Mouse (Mus musculus) midbrain, embryonic 16.5 days (tissue): ENCODE measurements around the gene Galntl6. TPM values are rescaled to one million over a fixed set of nuclear protein-coding genes. Genes with fewer than 3 reads are reported as not detected.

Experiments
- ATAC-seq: fragments of 200-750 bp; cut with Nextera tagmentation; 2 replicates; pipeline ENCODE4 v1.8.0; 2017; ENCODE audit warnings: moderate TSS enrichment
- H3K27ac ChIP-seq: fragments of 300-500 bp; sonication (generic); 2 replicates; pipeline ENCODE4 v1.5.1; 2014; ENCODE audit warnings: mild to moderate bottlenecking, low read length, mixed read lengths
- H3K27me3 ChIP-seq: fragments of 300-500 bp; sonication (generic); 2 replicates; pipeline ENCODE4 v1.6.1; 2014; ENCODE audit warnings: low read depth, low read length, mixed read lengths; ENCODE audit not compliant: control insufficient read depth, insufficient read depth
- H3K36me3 ChIP-seq: fragments of 300-500 bp; sonication (generic); 2 replicates; pipeline ENCODE4 v1.6.1; 2014; ENCODE audit warnings: mild to moderate bottlenecking, low read length, moderate library complexity, mixed read lengths; ENCODE audit not compliant: control insufficient read depth, insufficient read depth
- H3K4me1 ChIP-seq: fragments of 300-500 bp; sonication (generic); 2 replicates; pipeline ENCODE4 v1.6.1; 2014; ENCODE audit warnings: mild to moderate bottlenecking, low read length, mixed read lengths; ENCODE audit not compliant: control insufficient read depth, insufficient read depth
- H3K4me2 ChIP-seq: fragments of 300-500 bp; sonication (generic); 2 replicates; pipeline ENCODE4 v1.6.1; 2014; ENCODE audit warnings: mild to moderate bottlenecking, low read length, mixed read lengths
- H3K4me3 ChIP-seq: fragments of 300-500 bp; sonication (generic); 2 replicates; pipeline ENCODE4 v1.5.1; 2014; ENCODE audit warnings: low read depth, mild to moderate bottlenecking, low read length, moderate library complexity, mixed read lengths
- H3K9ac ChIP-seq: fragments of 300-500 bp; sonication (generic); 2 replicates; pipeline ENCODE4 v1.6.1; 2014; ENCODE audit warnings: low read depth, low read length, mixed read lengths
- H3K9me3 ChIP-seq: fragments of 300-500 bp; sonication (generic); replicated peaks from 2 replicates; pipeline ENCODE4 v1.6.1; 2014; ENCODE audit warnings: mild to moderate bottlenecking, low read length, mixed read lengths; ENCODE audit not compliant: control insufficient read depth, poor library complexity, severe bottlenecking
- WGBS: fragments of 180-500 bp; shearing (Covaris S2); extraction: QIAGEN DNeasy Blood & Tissue Kit; methylation state at CpG from one replicate; pipeline ENCODE4 v1.1.7; 2014; 5-methylcytosine and 5-hydroxymethylcytosine counted together
- polyA plus RNA-seq: library from polyadenylated mRNA; unstranded; fragments of >200 nt; fragmentation: Nextera tagmentation; extraction: Ambion mirVana; gene quantifications from 2 replicates; pipeline ENCODE4 v1.2.1, GENCODE M21; 2015

The Galntl6 gene
- polyA plus RNA-seq, 1 experiment from 2014 or later = 18.4 TPM

- no peak for ATAC-seq
- 73% methylated on average over 2 of the region's 2 CpGs for WGBS
These were observed 647.0 kb downstream of the Galntl6 start for GRCm38 (mm10) chr8:58265485-58265884.

GRCm38 (mm10) chr8:58258577-58259315, 653.7 kb downstream of the Galntl6 start:
- Histone ChIP-seq H3K9me3 (no peaks in the 10 kb centered on the region), H3K27me3 (no peaks in the 10 kb centered on the region), H3K4me1 (no peaks in the 10 kb centered on the region), H3K36me3 (no peaks in the 10 kb centered on the region), H3K9ac (no peak overlapping the region), H3K27ac (no peak overlapping the region), H3K4me2 (no peak overlapping the region), H3K4me3 (no peak overlapping the region)
- 73% methylated on average over 2 of the region's 2 CpGs for WGBS
- ATAC-seq = no peak

More at GRCm38 (mm10) chr8:58265485-58265884, 647.0 kb downstream of the Galntl6 start:
- no peaks in the 10 kb centered on the region for H3K27me3 ChIP-seq
- H3K4me2 ChIP-seq = no peak overlapping the region
- H3K9ac ChIP-seq = no peak overlapping the region
- H3K4me1 ChIP-seq = no peaks in the 10 kb centered on the region
- H3K36me3 ChIP-seq = no peaks in the 10 kb centered on the region
- no peak overlapping the region for H3K4me3 ChIP-seq
- no peaks in the 10 kb centered on the region for H3K9me3 ChIP-seq
- H3K27ac ChIP-seq = no peak overlapping the region

DNA sequence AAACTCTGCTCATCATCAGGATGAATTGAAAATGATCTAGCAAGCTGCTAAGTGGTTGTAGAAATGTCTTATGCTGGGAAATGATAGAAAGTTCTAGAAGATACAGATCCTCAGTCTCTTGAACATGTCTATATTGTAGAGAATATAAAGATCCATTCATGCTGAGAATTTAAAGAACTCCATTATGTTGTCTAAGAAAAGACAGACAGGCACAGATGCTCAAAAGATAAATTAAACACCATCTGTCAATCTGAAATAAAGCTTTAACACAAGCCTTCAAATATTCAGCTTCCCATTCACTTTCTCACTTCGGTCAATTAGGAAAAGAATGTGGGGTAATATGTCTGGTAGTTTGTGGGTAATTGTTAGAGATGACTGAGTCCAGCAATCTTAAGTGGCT, 658.8 kb downstream of the Galntl6 start:
- H3K27ac ChIP-seq = no peak overlapping the region
- ATAC-seq = no peak
- WGBS = 44% methylated on average over 1 of the region's 1 CpGs

DNA sequence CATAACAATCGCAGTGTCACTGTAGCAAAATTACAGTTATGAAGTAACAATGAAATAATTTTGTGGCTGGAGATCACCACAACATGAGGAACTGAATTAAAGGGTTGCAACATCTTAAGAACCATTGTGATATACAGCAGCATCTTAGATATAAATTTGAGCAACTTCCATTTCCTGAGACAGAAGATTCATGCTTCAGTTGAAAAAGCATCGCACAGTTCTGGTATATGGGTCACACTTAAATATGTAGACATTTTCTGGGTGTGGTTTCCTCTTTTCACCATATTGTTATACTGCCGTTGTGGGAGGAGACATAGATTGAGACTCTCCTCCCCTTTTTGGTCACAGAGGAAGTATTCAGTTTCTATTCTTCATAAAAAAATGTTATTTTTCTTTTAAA, 667.6 kb downstream of the Galntl6 start:
- Histone ChIP-seq H3K27ac (no peak overlapping the region), H3K4me3 (no peak overlapping the region), H3K9me3 (no peaks in the 10 kb centered on the region), H3K9ac (no peak overlapping the region), H3K27me3 (no peaks in the 10 kb centered on the region), H3K4me2 (no peak overlapping the region), H3K4me1 (no peaks in the 10 kb centered on the region), H3K36me3 (no peaks in the 10 kb centered on the region)
- 87% methylated on average over 3 of the region's 3 CpGs for WGBS
- ATAC-seq = no peak

More for the DNA sequence above, 658.8 kb downstream of the Galntl6 start:
- Histone ChIP-seq H3K9me3 (no peaks in the 10 kb centered on the region), H3K4me2 (no peak overlapping the region), H3K27me3 (no peaks in the 10 kb centered on the region), H3K4me3 (no peak overlapping the region), H3K4me1 (no peaks in the 10 kb centered on the region), H3K36me3 (no peaks in the 10 kb centered on the region), H3K9ac (no peak overlapping the region)

DNA sequence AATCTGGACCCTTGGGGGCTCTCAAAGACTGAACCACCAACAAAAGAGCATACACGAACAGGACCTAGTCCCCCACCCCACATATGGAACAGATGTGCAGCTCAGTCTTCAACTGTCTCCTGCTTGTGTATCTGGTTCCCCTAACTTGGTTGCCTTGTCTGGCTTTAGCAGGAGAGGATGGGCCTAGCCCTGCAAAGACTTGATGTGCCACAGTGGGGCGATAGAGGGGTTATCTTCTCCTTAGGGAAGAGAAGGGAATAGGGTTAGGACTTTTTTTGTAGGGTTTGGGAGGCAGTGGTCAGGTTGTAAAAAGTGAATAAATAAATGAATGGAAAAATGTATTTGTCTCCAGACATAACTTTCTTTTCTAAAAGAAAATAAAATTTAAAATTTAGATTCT, 678.2 kb downstream of the Galntl6 start:
- 35% methylated on average over 2 of the region's 2 CpGs for WGBS
- Histone ChIP-seq H3K4me3 (no peak overlapping the region), H3K4me1 (no peaks in the 10 kb centered on the region), H3K27ac (no peak overlapping the region), H3K4me2 (no peak overlapping the region), H3K36me3 (no peaks in the 10 kb centered on the region), H3K27me3 (no peaks in the 10 kb centered on the region), H3K9me3 (no peaks in the 10 kb centered on the region), H3K9ac (no peak overlapping the region)
- no peak for ATAC-seq

DNA sequence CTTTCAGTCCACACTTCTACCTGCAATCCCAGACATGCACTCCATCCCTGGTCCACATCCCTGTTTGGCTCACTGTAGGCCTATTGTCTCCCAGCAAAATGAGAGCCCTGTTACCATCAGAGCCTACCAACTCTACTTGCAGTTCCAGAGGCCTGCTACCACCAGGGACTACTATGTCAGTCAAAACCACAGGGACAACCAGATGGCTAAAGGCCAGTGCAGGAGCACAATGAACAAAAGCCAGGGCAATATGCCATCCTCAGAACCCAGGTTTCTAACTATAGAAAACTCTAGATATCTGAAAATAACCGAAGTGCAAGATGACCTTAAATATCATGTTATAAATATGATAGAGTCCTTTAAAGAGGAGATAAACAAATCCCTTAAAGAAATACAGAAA, 683.7 kb downstream of the Galntl6 start:
- no peaks in the 10 kb centered on the region for H3K27me3 ChIP-seq
- H3K27ac ChIP-seq = no peak overlapping the region
- WGBS = 90% methylated on average over 1 of the region's 1 CpGs
- ATAC-seq = no peak
- H3K9me3 ChIP-seq = no peaks in the 10 kb centered on the region
- H3K4me2 ChIP-seq = no peak overlapping the region
- H3K36me3 ChIP-seq = no peaks in the 10 kb centered on the region
- H3K4me1 ChIP-seq = no peaks in the 10 kb centered on the region
- no peak overlapping the region for H3K4me3 ChIP-seq
- no peak overlapping the region for H3K9ac ChIP-seq

DNA sequence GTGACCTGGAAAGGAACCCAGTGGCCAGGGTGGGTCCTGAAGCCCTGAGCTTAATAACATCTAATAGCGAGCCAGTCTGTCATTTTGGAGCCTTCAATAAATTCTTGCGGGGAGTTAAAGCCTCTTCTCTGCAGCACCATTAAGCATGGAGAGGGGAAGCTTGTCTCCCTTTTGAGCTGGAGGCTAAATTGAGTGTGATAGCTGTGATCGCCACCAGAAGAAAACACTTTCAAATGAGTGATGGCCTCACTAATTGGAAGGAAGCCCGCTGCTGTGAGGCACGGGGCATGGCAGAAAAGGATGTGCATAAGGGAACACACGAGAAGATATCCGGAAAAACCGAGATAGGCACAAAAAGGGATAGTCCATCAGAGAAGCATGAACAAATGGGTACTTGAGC, 694.6 kb downstream of the Galntl6 start:
- H3K9me3 ChIP-seq = no peaks in the 10 kb centered on the region
- H3K9ac ChIP-seq = no peak overlapping the region
- no peak overlapping the region for H3K4me3 ChIP-seq
- no peaks in the 10 kb centered on the region for H3K4me1 ChIP-seq
- 69% methylated on average over 8 of the region's 8 CpGs for WGBS
- no peak overlapping the region for H3K4me2 ChIP-seq
- no peaks in the 10 kb centered on the region for H3K36me3 ChIP-seq
- no peak overlapping the region for H3K27ac ChIP-seq
- no peak for ATAC-seq
- no peaks in the 10 kb centered on the region for H3K27me3 ChIP-seq

DNA sequence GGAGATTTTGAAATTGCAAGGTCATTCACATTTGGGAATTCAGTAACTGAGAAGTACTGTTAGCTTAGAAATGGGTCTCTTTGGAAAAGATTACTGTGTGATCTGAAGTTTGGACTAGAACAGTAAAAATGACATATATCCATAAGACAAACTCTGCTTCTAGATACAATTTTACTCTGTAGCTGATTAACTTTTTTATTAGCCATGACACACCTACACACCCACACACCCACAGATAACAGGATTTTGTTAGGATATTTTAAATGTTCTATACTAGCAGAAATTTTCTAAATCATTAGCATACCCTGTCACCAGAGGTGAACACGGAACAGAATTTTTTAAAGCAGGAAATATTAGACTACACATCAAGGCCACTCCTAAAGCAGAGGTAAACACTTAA, 722.7 kb downstream of the Galntl6 start:
- Histone ChIP-seq H3K4me2 (no peak overlapping the region), H3K4me3 (no peak overlapping the region), H3K27ac (no peak overlapping the region), H3K9ac (no peak overlapping the region), H3K9me3 (no peaks in the 10 kb centered on the region), H3K36me3 (no peaks in the 10 kb centered on the region), H3K4me1 (no peaks in the 10 kb centered on the region), H3K27me3 (no peaks in the 10 kb centered on the region)
- ATAC-seq = no peak
- 84% methylated on average over 1 of the region's 1 CpGs for WGBS

- Histone ChIP-seq H3K4me2 (no peak overlapping the region), H3K9me3 (no peaks in the 10 kb centered on the region), H3K36me3 (no peaks in the 10 kb centered on the region), H3K27ac (no peak overlapping the region), H3K4me1 (no peaks in the 10 kb centered on the region), H3K9ac (no peak overlapping the region), H3K4me3 (no peak overlapping the region), H3K27me3 (no peaks in the 10 kb centered on the region)
- 26% methylated on average over 1 of the region's 1 CpGs for WGBS
- ATAC-seq = peak; percentile 68; the same call in 1 of the 2 replicates
These were observed 765.5 kb downstream of the Galntl6 start for GRCm38 (mm10) chr8:58146961-58147360.
